Comparison of ENCODE assay signal across 8 mouse cellular contexts in genomic region chr10:60826461-60827237, GRCm38 (mm10). TPM values are rescaled to one million over a fixed set of nuclear protein-coding genes. Genes with fewer than 3 reads are reported as not detected.
DNase-seq lines count a peak whose midpoint lies in the region; ATAC-seq and TF ChIP-seq lines count a peak whose summit lies in the region.

No protein-coding gene starts in this region.

- H3K4me3 ChIP-seq in embryonic facial prominence, embryonic 12.5 days = peak overlapping the region; percentile 35
- H3K4me3 ChIP-seq in hindbrain, embryonic 13.5 days = peak overlapping the region; percentile 42
- peak overlapping the region; percentile 44 for H3K4me3 ChIP-seq in midbrain, postnatal 0 days (ENCODE audit: low read depth, low read length)

- WGBS in embryonic facial prominence, embryonic 12.5 days = 2% methylated on average over 34 of the region's 34 CpGs
- WGBS in hindbrain, embryonic 13.5 days = under 1% methylated on average over 31 of the region's 34 CpGs
- under 1% methylated on average over 29 of the region's 34 CpGs for WGBS in midbrain, postnatal 0 days

- intact Hi-C loops in left cerebral cortex, postnatal 4 days (cut with DNase I) = no loop called here

- H3K27ac ChIP-seq in embryonic facial prominence, embryonic 12.5 days = peak overlapping the region; percentile 56; the same call in 1 of the 2 replicates
- no peak overlapping the region for H3K27ac ChIP-seq in hindbrain, embryonic 13.5 days
- H3K27ac ChIP-seq in midbrain, postnatal 0 days (ENCODE audit: low read depth, low read length) = no peak overlapping the region

- no peaks in the 10 kb centered on the region for H3K9me3 ChIP-seq in embryonic facial prominence, embryonic 12.5 days
- no peaks in the 10 kb centered on the region for H3K9me3 ChIP-seq in hindbrain, embryonic 13.5 days
- H3K9me3 ChIP-seq in midbrain, postnatal 0 days (ENCODE audit: low read length) = no peaks in the 10 kb centered on the region

- H3K4me1 ChIP-seq in embryonic facial prominence, embryonic 12.5 days = peaks cover 68% of the 10 kb centered on the region
- peaks cover 64% of the 10 kb centered on the region for H3K4me1 ChIP-seq in hindbrain, embryonic 13.5 days (replicated peaks)
- peaks cover 13% of the 10 kb centered on the region; the same call in 1 of the 2 replicates for H3K4me1 ChIP-seq in midbrain, postnatal 0 days (ENCODE audit: insufficient read depth, low read length)

- peak; percentile 75 for TF ChIP-seq CTCF in midbrain, postnatal 0 days (IDR thresholded peaks at IDR 0.05)

- DNase-seq in 3T3-L1 (ENCODE audit: low read depth, low spot score) = peak; percentile 45
- DNase-seq in Muller cell, postnatal 12 days (ENCODE audit: inconsistent ontology term) = peak; percentile 82
- peak; percentile 73 for DNase-seq in left cerebral cortex, postnatal 4 days
- peak; percentile 72 for DNase-seq in midbrain, postnatal 0 days (ENCODE audit: low spot score)
- DNase-seq in c-Kit-positive CD71-positive TER-119-positive erythroid progenitor cells, embryonic 14.5 days (ENCODE audit: low spot score) = no peak
- DNase-seq in thymus, postnatal 14 days = no peak

- peaks cover 38% of the 10 kb centered on the region for H3K27me3 ChIP-seq in embryonic facial prominence, embryonic 12.5 days
- peaks cover 81% of the 10 kb centered on the region for H3K27me3 ChIP-seq in hindbrain, embryonic 13.5 days
- H3K27me3 ChIP-seq in midbrain, postnatal 0 days (ENCODE audit: insufficient read depth, low read length) = peaks cover 45% of the 10 kb centered on the region

- peak overlapping the region; percentile 73 for H3K4me2 ChIP-seq in embryonic facial prominence, embryonic 12.5 days (replicated peaks)
- H3K4me2 ChIP-seq in hindbrain, embryonic 13.5 days = peak overlapping the region; percentile 77
- H3K4me2 ChIP-seq in midbrain, postnatal 0 days (ENCODE audit: low read depth, low read length, poor library complexity, severe bottlenecking) = peak overlapping the region; percentile 63

- peak overlapping the region; percentile 48 for H3K9ac ChIP-seq in embryonic facial prominence, embryonic 12.5 days
- peak overlapping the region; percentile 62 for H3K9ac ChIP-seq in hindbrain, embryonic 13.5 days
- peak overlapping the region; percentile 56 for H3K9ac ChIP-seq in midbrain, postnatal 0 days (replicated peaks; ENCODE audit: low read length, poor library complexity, severe bottlenecking)

- H3K36me3 ChIP-seq in embryonic facial prominence, embryonic 12.5 days = no peaks in the 10 kb centered on the region
- no peaks in the 10 kb centered on the region for H3K36me3 ChIP-seq in hindbrain, embryonic 13.5 days
- no peaks in the 10 kb centered on the region for H3K36me3 ChIP-seq in midbrain, postnatal 0 days (ENCODE audit: insufficient read depth, low read length)

- peak; percentile 29; the same call in 1 of the 2 replicates for ATAC-seq in embryonic facial prominence, embryonic 12.5 days (ENCODE audit: insufficient number of reproducible peaks, insufficient read depth, low FRiP score, low TSS enrichment)
- 0 out of 2 replicates have a peak, but pooled peaks have one; percentile 19 for ATAC-seq in hindbrain, embryonic 13.5 days (ENCODE audit: low FRiP score)
- ATAC-seq in midbrain, postnatal 0 days (ENCODE audit: low FRiP score) = peak; percentile 69

RNA-seq across cellular contexts. Expression of gene Unc5b, which starts 4.7 kb away (rescaled TPM):
- polyA plus RNA-seq in embryonic facial prominence, embryonic 12.5 days (2016; fragmentation: Nextera tagmentation; extraction: Ambion mirVana) = 5.7 and 6.3 TPM in 2 replicates
- 2.5 and 3.3 TPM in 2 replicates for polyA plus RNA-seq in hindbrain, embryonic 13.5 days (2015; fragmentation: Nextera tagmentation; extraction: Ambion mirVana)
- total RNA-seq in left cerebral cortex, postnatal 4 days (2021) = 1 to 10 TPM; 7.2 to 9.1 TPM
- 13.5 and 17.1 TPM in 2 replicates for total RNA-seq in midbrain, postnatal 0 days (2014; rRNA removed)
- 1.1 and 1.3 TPM in 2 replicates for polyA plus RNA-seq in midbrain, postnatal 0 days (2015; fragmentation: Nextera tagmentation; extraction: Ambion mirVana)

Comparison
In these comparisons a context has a peak if more than half of its experiments do, and no peak if none do; other contexts are left out.
1. DNase-seq: peak in 3T3-L1 (single experiment), Muller cell, postnatal 12 days (single experiment), left cerebral cortex, postnatal 4 days (single experiment) and midbrain, postnatal 0 days (single experiment); none in c-Kit-positive CD71-positive TER-119-positive erythroid progenitor cells, embryonic 14.5 days (single experiment) and thymus, postnatal 14 days (single experiment).
2. ATAC-seq: peak in every context shown above with its lines; median percentile 69 in midbrain, postnatal 0 days; 29 in embryonic facial prominence, embryonic 12.5 days; 19 in hindbrain, embryonic 13.5 days.
3. Peak in every context shown above with its lines, with median percentiles within 50 percentile points of each other: H3K4me2 ChIP-seq, H3K4me3 ChIP-seq and H3K9ac ChIP-seq.